In genomic region chr10:40682470-40682869, GRCm38 (mm10) we compare ENCODE assay signal across 9 mouse cellular contexts. TPM values are rescaled to one million over a fixed set of nuclear protein-coding genes. Genes with fewer than 3 reads are reported as not detected.
A peak's percentile ranks its signal among the peaks of the same experiment; 100 is the strongest.
DNase-seq lines count a peak whose midpoint lies in the region; ATAC-seq lines count a peak whose summit lies in the region.
"Had no signal": no experiment of that assay in that cellular context is flagged by ENCODE, and none has a peak within 500 bp of the region (broad histone marks: within the 10 kb centered on the region; RNA-seq: fewer than 3 reads in every experiment).

No protein-coding gene starts in this region.

- H3K9me3 ChIP-seq in forebrain, embryonic 13.5 days (replicated peaks): no peaks in the 10 kb centered on the region
- H3K9me3 ChIP-seq in hindbrain, embryonic 16.5 days (ENCODE audit: control insufficient read depth, low read length): no peaks in the 10 kb centered on the region
- H3K9me3 ChIP-seq in limb, embryonic 11.5 days (ENCODE audit: control insufficient read depth, low read length): no peaks in the 10 kb centered on the region

- no peaks in the 10 kb centered on the region for H3K36me3 ChIP-seq in forebrain, embryonic 13.5 days (ENCODE audit: poor library complexity, severe bottlenecking)
- no peaks in the 10 kb centered on the region for H3K36me3 ChIP-seq in hindbrain, embryonic 16.5 days (ENCODE audit: control insufficient read depth, insufficient read depth, low read length)
- no peaks in the 10 kb centered on the region for H3K36me3 ChIP-seq in limb, embryonic 11.5 days (ENCODE audit: control insufficient read depth, insufficient read depth, low read length)

- no peak overlapping the region for H3K4me3 ChIP-seq in forebrain, embryonic 13.5 days
- H3K4me3 ChIP-seq in hindbrain, embryonic 16.5 days (ENCODE audit: low read length): no peak overlapping the region
- no peak overlapping the region for H3K4me3 ChIP-seq in limb, embryonic 11.5 days (ENCODE audit: low read depth, low read length)

- peaks cover 13% of the 10 kb centered on the region for H3K4me1 ChIP-seq in forebrain, embryonic 13.5 days
- peaks cover 11% of the 10 kb centered on the region for H3K4me1 ChIP-seq in hindbrain, embryonic 16.5 days (ENCODE audit: control insufficient read depth, insufficient read depth, low read depth, low read length)
- peaks cover 8% of the 10 kb centered on the region; the same call in 1 of the 2 replicates for H3K4me1 ChIP-seq in limb, embryonic 11.5 days (ENCODE audit: control insufficient read depth, insufficient read depth, low read length)

- DNase-seq in kidney, adult 9 months: peak; percentile 4
- DNase-seq in kidney, adult 8-10 months: no peak
- DNase-seq in limb, embryonic 11.5 days (ENCODE audit: low spot score): peak; percentile 20
- peak; percentile 87 for DNase-seq in right cerebral cortex, adult 18-20 months
- no peak for DNase-seq in ovary, postnatal 10 days (ENCODE audit: low spot score)
- DNase-seq in c-Kit-positive CD71-positive TER-119-positive erythroid progenitor cells, embryonic 14.5 days (ENCODE audit: low spot score): no peak

- peak overlapping the region; percentile 99; the same call in 1 of the 2 replicates for H3K4me2 ChIP-seq in forebrain, embryonic 13.5 days
- peak overlapping the region; percentile 100 for H3K4me2 ChIP-seq in hindbrain, embryonic 16.5 days (ENCODE audit: low read length)
- peak overlapping the region; percentile 97 for H3K4me2 ChIP-seq in limb, embryonic 11.5 days (ENCODE audit: low read depth, severe bottlenecking)

- 23% methylated on average over 8 of the region's 8 CpGs for WGBS in forebrain, embryonic 13.5 days
- WGBS in hindbrain, embryonic 16.5 days: 21% methylated on average over 8 of the region's 8 CpGs
- 41% methylated on average over 8 of the region's 8 CpGs for WGBS in limb, embryonic 11.5 days

- ATAC-seq in forebrain, embryonic 13.5 days: peak; percentile 16; the same call in 1 of the 2 replicates
- no peak for ATAC-seq in hindbrain, embryonic 16.5 days
- ATAC-seq in limb, embryonic 11.5 days (ENCODE audit: insufficient number of reproducible peaks, low FRiP score, low TSS enrichment, low read depth): no peak

- H3K27ac ChIP-seq in forebrain, embryonic 13.5 days: no peak overlapping the region
- no peak overlapping the region for H3K27ac ChIP-seq in hindbrain, embryonic 16.5 days (ENCODE audit: low read depth, low read length)
- no peak overlapping the region for H3K27ac ChIP-seq in limb, embryonic 11.5 days (replicated peaks; ENCODE audit: low read depth, low read length)

- H3K27me3 ChIP-seq in forebrain, embryonic 13.5 days: no peaks in the 10 kb centered on the region
- no peaks in the 10 kb centered on the region for H3K27me3 ChIP-seq in hindbrain, embryonic 16.5 days (replicated peaks; ENCODE audit: control insufficient read depth, insufficient read depth, low read length)
- no peaks in the 10 kb centered on the region for H3K27me3 ChIP-seq in limb, embryonic 11.5 days (ENCODE audit: control insufficient read depth, insufficient read depth, low read length)
- H3K27me3 ChIP-seq: CH12.LX had no signal

- no peak overlapping the region for H3K9ac ChIP-seq in forebrain, embryonic 13.5 days
- H3K9ac ChIP-seq in hindbrain, embryonic 16.5 days (ENCODE audit: low read depth, low read length): no peak overlapping the region
- H3K9ac ChIP-seq in limb, embryonic 11.5 days (ENCODE audit: low read length): no peak overlapping the region

RNA-seq across cellular contexts. Expression of gene Mettl24, which starts 0.6 kb away (rescaled TPM):
- 0.21 and 0.34 TPM in 2 replicates for polyA plus RNA-seq in forebrain, embryonic 13.5 days (2015; fragmentation: Nextera tagmentation; extraction: Ambion mirVana)
- polyA plus RNA-seq in hindbrain, embryonic 16.5 days (2015; fragmentation: Nextera tagmentation; extraction: Ambion mirVana): 0.84 and 0.94 TPM in 2 replicates
- 1.2 and 1.3 TPM in 2 replicates for polyA plus RNA-seq in limb, embryonic 11.5 days (2014; fragmentation: Nextera tagmentation; extraction: Ambion mirVana)

RNA-seq across cellular contexts. Expression of gene Ddo, which starts 52.7 kb away (rescaled TPM):
- 0.25 and 0.44 TPM in 2 replicates for polyA plus RNA-seq in forebrain, embryonic 13.5 days (2015; fragmentation: Nextera tagmentation; extraction: Ambion mirVana)
- 1.4 and 2.9 TPM in 2 replicates for polyA plus RNA-seq in hindbrain, embryonic 16.5 days (2015; fragmentation: Nextera tagmentation; extraction: Ambion mirVana)
- 0.06 and 0.15 TPM in 2 replicates for polyA plus RNA-seq in limb, embryonic 11.5 days (2014; fragmentation: Nextera tagmentation; extraction: Ambion mirVana)

Comparison
In these comparisons a context has a peak if more than half of its experiments do, and no peak if none do; other contexts are left out.
1. DNase-seq: peak in kidney, adult 9 months (single experiment), limb, embryonic 11.5 days (single experiment) and right cerebral cortex, adult 18-20 months (single experiment); none in kidney, adult 8-10 months (0 of 2), ovary, postnatal 10 days (single experiment) and c-Kit-positive CD71-positive TER-119-positive erythroid progenitor cells, embryonic 14.5 days (single experiment).
2. Peak in every context shown above with its lines, with median percentiles within 50 percentile points of each other: H3K4me2 ChIP-seq.